Mouse (Mus musculus) T-helper 1 cell (primary cell): ENCODE data around the gene Rbpj.

ENCODE experiments used
- in situ Hi-C: fragments of 300-600 bp; cut with MboI, MseI; formaldehyde crosslinking; loops from one replicate; pipeline ENCODE4 v1.15.1; 2025; ENCODE audit warnings: high pct_unique_total_duplicates

The Rbpj gene

DNA sequence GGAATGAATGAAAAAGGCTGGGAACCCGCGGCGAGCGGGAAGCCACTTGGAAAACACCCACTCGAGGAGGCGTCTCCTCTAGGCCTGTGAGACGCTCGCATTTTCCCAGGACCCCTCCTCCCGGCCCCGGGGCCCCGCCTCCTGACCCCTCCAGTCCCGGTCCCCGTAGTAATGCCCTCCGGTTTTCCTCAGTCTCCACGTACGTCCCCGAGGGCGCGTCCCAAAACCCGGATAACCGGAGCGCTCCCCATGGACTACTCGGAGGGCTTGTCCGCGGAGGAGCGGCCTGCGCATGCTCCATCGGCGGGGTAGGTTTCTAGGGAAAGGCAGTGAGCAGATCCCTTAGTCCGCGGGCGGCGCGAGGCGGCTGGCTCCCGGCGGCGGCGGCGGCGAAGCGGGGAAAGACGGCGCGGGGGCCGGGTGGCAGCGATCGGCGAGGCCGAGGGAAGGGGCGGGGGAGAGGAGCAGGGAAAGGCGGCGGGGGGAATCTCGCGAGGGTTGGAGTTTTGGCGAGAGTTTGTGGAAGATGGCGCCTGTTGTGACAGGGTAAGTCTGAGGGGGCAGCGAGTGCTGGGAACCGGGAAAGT lies 124.3 kb downstream of the Rbpj start:
- in situ Hi-C loops: loop anchor here (5.0 to 25.0 kb wide), 4 partner anchors 53 to 228 kb away; no protein-coding TSS in a partner anchor

DNA sequence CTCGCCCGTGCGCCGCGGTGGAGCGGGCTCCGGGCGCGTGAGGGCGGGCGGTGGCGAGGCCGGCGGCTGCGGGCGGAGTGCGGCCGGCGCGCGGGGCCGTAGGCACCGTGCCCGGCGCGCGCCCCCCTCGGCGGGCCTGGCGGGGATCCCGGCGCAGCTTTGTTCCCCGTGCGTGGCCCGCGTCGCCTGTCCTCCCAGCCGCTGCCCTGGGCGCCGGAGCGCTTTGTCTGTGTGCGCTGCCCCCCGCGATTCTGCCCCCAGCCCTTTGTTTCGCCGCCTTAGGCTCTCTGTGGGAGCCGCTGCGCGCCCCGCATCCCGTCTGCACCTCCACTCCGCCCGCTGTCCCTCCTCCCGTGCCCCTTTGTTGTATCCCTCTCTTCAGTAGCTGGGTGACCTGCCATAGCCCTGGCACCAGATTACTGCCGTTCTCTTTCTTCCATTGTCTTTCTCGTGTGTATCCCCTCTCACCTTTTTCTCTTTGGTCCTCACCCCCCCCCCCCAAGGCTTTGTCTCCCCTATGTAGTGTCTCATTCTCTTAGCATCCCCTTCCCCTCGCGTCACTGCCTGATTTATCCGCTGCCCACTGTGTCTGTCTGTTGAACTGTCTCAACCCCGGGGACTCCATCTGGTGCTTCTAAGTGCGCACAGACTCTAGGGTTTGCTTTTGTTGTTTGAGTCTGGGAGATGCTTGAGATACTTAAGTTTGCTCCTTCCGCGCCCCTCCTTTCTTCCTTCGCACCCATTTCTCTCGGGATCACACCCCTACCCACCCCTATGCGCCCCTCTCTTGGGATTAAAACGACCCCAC lies 125.1 kb downstream of the Rbpj start:
- in situ Hi-C loops: loop anchor here (5.0 to 25.0 kb wide), 4 partner anchors 54 to 229 kb away; no protein-coding TSS in a partner anchor

DNA sequence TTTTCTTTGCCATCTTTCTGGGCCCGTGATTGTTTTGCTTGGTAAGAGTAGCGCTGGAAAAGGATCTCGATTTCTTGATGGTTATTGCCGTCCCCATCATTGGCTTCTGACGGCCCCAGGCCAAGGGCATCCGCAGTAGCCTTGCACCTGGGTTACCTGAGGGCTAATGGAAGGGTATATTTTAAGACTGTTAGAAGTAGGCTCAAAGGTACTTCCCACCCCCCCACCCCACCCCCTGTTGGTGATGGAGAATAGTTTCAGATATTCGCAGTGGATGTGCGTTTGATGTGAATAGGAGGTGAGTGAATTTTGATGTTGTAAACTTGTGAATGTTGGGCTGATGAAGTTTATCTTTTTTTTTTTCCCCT lies 125.7 kb downstream of the Rbpj start:
- in situ Hi-C loops: loop anchor here (5.0 to 25.0 kb wide), 4 partner anchors 54 to 229 kb away; no protein-coding TSS in a partner anchor

DNA sequence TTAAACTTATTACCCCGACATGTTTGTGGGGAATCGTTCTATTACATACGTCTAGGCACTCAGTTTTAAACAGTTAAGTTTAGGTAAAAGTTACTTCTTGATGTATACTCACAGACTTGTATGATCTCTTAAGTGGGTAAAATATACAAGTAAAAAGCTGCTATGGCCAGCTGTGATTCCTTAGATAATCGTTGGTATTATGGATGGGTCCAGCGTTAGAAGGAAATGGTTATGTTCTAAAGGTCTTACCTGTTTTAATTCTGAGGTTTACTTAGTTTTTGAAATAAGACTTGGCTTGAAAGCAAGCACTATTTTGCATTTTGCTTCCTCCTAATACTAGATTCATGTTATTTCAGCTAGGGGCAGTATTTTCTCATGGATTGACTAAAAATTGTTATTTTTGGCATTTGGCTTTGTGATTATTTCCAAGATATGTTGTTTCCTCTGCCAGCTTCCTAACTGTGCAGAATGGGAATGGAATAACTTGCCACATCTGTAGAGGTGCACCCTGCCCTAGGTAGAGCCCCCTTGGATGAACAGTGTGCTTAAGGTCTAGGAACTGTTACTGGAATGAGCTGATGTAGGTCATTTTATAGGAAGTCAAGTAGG lies 127.2 kb downstream of the Rbpj start:
- in situ Hi-C loops: loop anchor here (5.0 to 25.0 kb wide), 4 partner anchors 56 to 231 kb away; no protein-coding TSS in a partner anchor

DNA sequence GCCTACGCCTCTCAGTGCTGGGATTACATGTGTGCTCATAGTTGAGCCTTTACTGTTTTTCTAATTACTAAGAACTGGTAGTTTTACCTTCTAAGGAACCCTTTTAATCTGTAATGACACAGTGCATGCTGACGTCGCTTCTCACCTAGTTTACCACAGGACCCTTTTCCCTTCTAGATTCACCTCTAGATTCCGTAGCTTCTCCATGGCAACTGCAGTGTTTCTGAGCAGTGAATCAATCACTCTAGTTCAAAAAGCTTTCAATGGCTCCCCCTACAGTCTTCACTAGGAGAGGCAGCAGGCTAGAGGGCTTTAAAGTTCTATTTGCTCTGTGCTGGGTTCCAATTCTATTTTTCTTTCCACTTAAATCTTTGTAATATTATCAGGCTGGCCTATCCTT lies 128.3 kb downstream of the Rbpj start:
- in situ Hi-C loops: loop anchor here (5.0 to 25.0 kb wide), 4 partner anchors 57 to 232 kb away; no protein-coding TSS in a partner anchor

DNA sequence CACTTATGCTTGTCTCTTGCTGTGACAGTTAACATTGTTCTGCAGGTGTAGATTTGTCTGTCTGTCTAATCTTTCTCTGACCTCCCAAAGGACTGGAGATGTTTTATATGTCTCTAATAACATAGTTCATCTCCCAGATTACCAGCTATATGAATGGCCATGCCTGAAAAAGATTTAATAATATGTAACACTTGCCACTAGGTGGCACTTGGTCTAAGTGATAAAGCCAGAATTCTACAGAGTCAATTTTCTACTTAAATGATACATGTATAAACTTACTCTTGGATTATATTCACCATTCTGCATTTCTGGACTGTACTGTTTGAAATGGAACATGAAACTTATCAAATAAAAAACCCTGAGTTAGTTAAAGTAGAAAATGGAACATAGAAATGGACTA lies 132.6 kb downstream of the Rbpj start:
- in situ Hi-C loops: loop anchor here (25.0 kb wide), 1 partner anchor 236 kb away; no protein-coding TSS in a partner anchor

DNA sequence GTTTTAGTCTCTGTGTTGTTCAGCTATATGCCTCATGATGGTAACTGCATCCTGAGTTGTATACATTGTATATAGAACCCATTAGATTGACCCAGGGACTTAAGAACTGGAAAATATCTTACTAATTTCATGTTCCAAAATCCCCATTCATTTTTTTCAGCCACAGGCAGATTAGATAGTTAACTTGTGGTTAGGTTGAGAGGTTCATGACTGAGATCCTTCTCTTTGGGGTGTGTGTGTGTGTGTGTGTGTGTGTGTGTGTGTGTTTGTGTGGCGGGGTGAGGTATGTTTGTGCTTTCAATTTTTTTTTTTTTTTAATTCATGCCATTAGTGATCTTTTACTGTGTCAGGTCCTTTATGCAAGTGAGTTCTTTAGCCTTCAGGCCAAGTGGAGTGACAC lies 133.2 kb downstream of the Rbpj start:
- in situ Hi-C loops: loop anchor here (25.0 kb wide), 1 partner anchor 237 kb away; no protein-coding TSS in a partner anchor

DNA sequence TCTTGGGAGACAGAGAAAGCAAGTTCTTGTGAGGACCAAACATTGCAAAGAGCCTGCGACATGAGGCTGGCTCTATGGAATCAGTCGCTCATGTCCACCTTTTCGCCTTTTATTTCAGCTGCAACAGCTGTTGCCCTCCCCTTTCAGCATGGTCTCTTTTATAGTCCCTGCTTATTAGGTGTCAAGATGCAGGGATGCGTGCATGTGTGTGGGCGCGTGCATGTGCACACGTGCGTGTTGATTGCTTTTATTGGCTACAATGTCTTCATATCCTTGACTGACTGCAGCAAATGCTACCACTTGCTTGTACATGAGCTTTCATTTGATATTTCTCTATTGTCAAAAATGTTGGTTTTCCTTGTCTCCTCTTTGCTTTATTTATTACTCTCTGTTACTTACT lies 136.2 kb downstream of the Rbpj start:
- in situ Hi-C loops: no loop called here

DNA sequence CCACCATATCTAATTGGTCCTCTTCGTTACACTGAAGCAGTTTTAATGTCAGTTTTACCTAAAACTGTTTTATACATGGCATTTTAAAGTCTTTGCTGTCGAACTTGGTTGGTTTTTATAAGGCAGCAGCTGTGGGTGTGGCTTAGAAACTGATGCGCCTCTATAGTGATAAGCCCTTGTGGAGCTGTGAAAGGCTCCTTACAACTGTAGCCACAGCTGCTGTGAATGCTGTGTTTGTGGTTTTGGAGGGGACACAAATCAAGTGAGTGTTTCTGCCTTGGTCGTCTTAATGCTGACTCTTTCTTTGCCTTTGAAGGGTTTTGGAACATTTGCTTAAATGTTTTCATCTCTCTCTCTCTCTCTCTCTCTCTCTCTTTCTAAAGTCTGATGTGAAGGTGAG lies 139.5 kb downstream of the Rbpj start:
- in situ Hi-C loops: no loop called here

DNA sequence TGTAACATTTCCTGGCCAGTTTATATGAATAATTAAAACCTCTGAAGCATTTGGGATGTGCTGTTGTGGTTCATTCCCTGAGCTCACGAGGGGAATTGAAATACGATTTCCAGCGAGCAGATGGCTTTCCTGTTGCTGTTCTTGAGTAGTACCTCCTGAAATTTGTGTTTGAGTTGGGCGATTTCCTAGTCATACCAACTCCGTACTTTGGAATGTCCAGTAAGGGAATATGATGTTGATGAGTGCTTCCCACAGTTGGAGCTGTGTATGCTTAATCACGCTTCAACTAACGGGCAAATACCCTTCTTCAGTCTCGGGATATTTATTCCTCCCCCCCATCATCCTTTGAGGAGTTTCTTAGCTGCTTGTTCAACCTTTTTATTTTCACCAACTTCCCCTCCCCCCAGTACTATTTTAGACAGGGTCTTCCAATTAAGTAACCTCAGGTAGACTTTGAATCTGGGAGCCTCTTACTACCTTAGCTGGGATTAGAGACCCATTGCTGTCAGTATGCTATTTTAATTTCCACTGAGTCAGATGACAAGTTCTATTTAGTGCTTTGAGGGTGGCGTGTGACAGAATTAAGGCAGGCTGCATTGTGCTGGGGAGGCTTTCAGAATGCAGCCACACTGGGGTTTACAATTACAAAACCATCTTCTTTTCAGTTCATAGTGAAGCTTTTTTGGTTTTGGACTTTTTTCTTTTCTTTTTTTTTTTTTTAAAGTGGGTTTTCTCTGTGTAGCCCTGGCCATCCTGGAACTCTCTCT lies 141.5 kb downstream of the Rbpj start:
- in situ Hi-C loops: no loop called here

DNA sequence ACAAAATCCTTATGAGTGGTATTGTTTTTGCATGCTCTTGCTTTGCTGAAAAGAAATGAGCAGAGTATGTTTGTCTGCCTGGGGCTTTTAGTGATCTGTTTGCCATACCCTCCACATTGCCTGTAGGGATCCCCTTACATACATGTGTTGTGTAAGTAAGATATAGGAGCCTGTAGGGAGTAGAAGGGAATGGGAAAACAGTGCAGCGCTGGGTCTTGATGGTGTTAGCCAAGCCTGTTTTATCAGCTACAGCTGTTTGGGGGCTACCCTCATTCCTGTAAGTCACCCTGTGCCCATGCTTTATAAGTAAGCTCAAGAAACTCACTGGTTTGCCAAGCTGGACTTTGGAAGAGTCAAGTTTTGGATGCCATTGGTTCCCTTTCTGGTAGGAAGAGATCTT lies 152.9 kb downstream of the Rbpj start:
- in situ Hi-C loops: no loop called here

DNA sequence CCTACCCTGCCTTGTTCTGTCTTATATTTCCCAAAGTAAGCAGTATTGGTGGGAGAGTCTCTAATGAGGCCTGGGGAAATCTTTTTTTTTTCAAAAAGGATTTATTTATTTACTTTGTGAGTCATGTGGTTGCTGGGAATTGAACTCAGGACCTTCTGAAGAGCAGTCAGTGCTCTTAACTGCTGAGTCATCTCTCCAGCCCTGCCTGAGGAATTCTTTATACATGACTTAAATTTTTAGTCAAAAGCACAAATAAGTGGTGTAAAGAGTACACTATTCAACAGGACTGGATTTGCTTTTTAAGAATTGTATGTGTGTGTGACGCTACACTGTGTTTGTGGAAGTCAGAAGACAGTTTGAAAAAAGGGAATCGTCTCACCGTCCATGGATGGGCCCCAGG lies 166.1 kb downstream of the Rbpj start:
- in situ Hi-C loops: no loop called here

DNA sequence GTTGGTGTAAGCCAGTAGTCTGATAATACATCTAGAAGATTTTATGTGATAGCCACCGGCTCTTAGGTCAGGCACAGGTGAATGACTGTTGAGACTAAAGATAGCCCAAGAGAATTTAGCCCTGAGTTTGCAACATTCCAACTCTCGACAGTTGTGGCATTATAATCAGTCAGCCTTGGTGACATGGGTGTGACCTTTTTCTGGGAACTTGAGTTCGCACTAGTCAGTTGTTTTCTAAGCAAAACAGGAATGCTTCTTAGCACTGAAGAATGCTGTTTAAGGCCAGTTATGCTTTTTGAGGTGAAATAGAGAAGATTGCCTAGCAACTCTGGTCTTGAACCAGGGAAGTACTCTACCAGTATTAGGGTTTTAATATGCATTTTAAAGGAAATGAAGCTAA lies 170.8 kb downstream of the Rbpj start:
- in situ Hi-C loops: loop anchor here (5.0 kb wide), 1 partner anchor 279 kb away; no protein-coding TSS in a partner anchor

DNA sequence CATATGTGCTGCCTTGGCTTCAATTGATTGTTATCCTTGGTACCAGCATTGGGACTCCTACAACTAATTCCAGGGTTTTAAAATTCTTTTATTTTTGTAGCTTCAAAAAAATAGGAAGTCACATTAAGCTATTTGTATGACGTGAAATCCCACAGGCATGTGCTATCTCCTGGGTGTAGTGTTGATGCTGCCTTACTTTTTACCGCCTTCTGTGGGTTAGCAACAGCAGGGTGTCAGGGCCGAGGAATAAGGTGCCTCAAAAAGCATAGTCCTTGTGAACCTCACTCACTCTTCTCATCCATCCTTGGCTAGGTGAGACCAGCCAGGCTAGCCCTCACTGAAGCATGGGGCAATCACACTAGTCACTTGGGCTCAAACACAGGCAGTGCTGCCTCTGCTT lies 171.3 kb downstream of the Rbpj start:
- in situ Hi-C loops: loop anchor here (5.0 kb wide), 1 partner anchor 280 kb away; no protein-coding TSS in a partner anchor

DNA sequence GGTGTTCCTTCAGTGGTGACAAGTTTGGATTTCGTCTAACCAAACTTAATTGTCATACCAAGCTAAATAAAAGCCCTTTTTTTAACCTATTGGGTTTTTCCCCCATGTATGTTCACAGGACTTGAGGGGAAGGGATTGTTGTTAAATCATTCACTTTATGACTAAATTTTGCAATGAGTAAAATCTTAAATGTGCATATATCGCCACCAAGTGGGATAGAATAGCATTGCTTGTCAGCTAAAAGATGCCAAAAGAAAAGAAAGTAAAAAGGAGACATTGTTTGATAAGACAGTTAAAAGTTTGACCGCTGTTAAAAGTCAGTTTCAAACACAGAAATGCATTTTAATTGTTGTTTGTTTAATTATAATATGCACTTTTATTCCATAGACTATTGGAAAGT lies 172.7 kb downstream of the Rbpj start:
- in situ Hi-C loops: loop anchor here (5.0 kb wide), 1 partner anchor 281 kb away; no protein-coding TSS in a partner anchor

DNA sequence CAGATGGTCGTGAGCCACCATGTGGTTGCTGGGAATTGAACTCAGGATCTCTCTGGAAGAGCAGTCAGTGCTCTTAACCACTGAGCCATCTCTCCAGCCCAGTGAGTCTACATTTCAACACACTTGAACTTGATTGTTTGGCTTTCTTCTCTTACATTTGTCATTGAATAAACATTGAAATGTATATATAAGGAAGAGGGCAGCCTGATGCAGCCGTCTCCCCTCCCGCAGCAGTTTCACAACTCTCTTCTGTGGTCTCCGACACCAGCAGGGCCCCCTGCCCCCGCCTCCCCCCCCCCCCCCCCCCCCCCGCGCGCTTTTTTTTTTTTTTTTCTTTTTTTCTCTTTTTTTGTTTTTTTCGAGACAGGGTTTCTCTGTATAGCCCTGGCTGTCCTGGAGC lies 180.7 kb downstream of the Rbpj start:
- in situ Hi-C loops: no loop called here

DNA sequence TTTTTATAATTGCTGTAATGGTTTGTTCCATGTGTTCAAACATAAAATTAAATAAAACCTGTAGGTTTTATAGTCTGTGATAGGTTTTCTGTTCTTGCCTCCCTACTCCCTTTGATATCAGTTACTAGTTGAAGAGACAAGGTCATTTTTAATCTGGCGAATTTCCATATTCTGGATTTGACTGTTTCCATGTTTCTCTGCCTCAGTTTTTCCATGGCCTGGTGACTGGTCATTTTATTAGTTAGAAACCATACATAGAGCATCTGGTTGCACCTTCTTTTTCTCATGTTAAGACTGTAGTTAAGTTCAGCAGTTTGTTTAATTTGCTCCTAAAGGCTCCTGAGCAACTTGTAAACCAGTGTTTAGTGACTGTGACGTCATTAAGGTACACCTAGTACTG lies 181.4 kb downstream of the Rbpj start:
- in situ Hi-C loops: no loop called here

DNA sequence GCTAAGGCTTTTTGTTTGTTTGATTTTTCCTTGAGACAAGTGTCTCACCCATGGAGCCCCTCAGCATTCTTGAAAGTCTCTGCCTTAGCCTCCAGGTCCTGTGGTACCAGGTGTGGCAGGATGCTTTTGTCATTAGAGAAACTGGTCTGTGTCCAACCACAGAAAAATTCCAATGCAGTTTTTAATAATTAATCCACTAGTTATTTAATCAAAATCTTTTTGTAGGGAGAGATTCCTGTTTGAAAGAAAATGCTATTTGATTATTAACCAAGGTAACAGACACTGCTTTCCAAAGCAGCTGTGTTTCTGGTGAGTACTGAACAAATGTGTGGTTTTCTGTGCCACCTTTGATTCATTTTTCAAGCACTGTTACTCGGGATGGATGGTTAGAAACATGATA lies 190.6 kb downstream of the Rbpj start:
- in situ Hi-C loops: no loop called here

DNA sequence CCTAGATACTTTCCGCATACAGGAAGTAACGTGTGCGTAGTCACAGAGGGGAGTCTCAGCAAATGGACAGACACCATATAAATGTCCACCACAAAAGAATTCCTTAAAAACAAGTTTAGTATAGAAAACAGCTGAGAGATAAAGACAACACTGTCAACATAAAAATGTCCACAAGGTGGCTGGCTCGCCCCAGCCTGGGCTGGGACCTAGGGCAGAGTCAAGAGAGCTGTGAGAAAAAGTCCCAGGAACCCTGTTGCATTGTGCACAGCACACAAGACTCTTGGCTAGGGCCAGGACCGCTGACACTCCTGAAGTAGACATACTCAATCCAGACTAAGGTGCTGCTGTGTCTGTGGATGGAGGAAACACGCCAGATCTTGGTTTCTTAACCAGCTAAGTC lies 192.0 kb downstream of the Rbpj start:
- in situ Hi-C loops: no loop called here

DNA sequence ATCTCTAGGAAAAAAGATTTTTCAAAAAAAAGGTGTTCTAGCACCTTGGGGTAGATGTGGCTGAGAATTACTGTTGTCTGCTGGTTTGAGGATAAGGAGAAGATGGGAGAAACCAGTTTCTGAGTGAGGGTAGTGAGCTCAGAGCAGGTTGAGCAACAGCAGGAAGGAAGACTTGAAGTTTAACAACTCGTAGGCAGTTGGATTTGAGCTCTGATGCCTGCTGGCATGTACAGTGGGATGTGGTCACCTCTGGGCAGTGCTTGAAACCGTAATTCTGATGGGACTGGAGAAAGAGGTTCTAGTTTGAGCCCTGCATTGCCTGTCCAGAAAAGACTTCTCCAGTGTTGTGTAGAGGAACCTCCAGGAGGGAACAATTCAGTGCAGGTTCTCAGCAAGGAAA lies 195.6 kb downstream of the Rbpj start:
- in situ Hi-C loops: no loop called here

DNA sequence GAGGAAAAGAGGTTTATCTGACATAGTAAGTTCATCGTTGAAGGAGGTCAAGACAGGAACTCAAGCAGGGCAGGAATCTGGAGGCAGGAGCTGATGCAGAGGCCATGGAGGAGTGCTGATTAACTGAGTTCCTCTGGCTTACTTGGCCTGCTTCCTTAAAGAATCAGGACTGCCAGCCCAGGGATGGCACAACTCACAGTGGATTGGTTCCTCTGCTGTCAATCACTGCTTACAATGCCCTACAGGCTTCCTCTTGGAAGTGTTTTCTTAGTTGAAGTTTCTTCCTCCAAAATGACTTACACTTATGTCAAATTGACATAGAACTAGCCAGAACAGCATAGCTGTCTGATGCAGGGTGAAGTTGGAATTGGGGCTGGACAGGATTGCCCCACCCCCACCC lies 196.5 kb downstream of the Rbpj start:
- in situ Hi-C loops: no loop called here

DNA sequence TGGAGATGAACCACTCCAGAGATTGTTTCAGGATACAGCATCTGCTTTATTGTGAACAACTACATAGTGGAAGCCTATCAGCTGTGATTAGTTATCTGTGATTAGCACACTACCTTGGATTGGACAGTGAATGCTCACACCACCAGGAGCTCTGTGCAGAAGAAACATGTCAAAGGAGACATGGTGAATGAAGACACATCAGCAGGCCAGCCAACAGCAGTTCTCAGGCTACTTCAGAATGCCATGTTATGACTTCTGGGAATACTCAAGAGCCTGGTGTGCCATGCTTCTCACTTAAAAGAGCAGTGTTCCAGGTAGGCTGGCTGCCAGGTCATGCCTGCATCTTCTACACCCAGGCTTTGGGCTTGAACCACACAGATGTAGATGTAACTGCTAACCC lies 197.7 kb downstream of the Rbpj start:
- in situ Hi-C loops: no loop called here
